Mouse (Mus musculus) ES-Bruce4 (cell line): ENCODE measurements at regions not wholly inside any gene's neighbourhood (a gene's known extent, or its start where the extent isn't known, plus 50 kb on each side); places are given as distances from the start of the nearest gene placed in this dataset.

Source experiments
- CTCF ChIP-seq: IDR thresholded peaks from one replicate; pipeline ENCODE4 v1.8.1; 2011; ENCODE audit warnings: low read depth, low read length
- EP300 ChIP-seq: IDR thresholded peaks from 2 replicates; pipeline ENCODE4 v1.6.1; 2011; ENCODE audit warnings: low read depth, low read length; ENCODE audit not compliant: insufficient read depth
- POLR2A ChIP-seq: IDR thresholded peaks from one replicate; pipeline ENCODE4 v1.8.1; 2011; ENCODE audit warnings: low read length; ENCODE audit not compliant: insufficient read depth

DNA sequence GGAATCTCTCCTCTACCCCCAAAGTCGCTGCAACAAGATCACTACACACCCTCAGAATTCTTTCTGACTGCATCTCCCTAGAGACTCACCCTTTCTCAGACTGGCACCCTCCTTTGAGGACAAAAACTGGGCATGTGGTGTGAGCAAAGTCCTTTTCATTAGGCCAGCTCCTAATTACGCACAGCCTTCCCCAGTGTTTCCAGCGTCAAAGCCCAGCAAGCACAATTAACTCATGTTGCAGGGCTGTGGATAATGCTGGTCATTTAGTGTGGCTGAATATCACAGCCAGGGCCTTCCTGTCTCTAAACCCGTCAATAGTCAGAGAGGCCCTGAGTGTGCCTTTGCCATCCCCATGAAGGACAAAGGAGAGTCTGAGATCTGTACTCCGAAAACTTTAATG is 114.2 kb upstream of the Arhgap5 start:
- TF ChIP-seq EP300 (no peak), CTCF (no peak), POLR2A (no peak)
